Mouse (Mus musculus): Measurements from ENCODE around the gene Gm20425.

- TF ChIP-seq CTCF (IDR thresholded peaks at IDR 0.05; ENCODE audit: low read depth, low read length) (no peak), POLR2A (IDR thresholded peaks at IDR 0.05; ENCODE audit: insufficient read depth, low read length) (no peak), EP300 (IDR thresholded peaks at IDR 0.05; ENCODE audit: insufficient read depth, low read depth, low read length) (no peak)
These were observed 4.0 kb upstream of the Gm20425 start for GRCm38 (mm10) chr9:103234059-103234458.

Data from ES-Bruce4 (cell line).